Mouse (Mus musculus) left cerebral cortex, adult 11 months (tissue): Measurements from ENCODE around the gene Spon1.

Experiments
- DNase-seq: peaks from one replicate; pipeline ENCODE4 v3.0.0; 2022; ENCODE audit warnings: low spot score

Spon1 gene

DNA sequence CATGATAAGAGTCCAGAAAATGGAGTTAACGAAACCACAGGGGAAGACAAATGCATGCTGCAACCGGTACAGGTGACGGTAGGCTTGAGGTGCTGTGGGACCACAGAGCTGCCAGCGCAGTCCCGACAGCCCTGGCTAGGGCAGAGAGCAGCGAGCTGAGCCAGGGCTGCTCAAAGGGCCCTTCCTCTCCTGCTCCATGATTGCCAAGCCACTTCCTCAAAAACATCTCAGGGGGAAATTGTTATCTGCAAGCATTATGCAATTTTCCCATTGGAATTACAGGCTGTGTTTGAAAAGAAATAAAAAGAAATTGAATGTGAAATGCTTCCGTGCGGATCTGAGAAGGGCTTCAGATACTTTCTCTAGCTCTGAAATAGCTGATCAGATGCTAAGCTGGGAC lies 240.7 kb downstream of the Spon1 start:
- DNase-seq, result no peak

DNA sequence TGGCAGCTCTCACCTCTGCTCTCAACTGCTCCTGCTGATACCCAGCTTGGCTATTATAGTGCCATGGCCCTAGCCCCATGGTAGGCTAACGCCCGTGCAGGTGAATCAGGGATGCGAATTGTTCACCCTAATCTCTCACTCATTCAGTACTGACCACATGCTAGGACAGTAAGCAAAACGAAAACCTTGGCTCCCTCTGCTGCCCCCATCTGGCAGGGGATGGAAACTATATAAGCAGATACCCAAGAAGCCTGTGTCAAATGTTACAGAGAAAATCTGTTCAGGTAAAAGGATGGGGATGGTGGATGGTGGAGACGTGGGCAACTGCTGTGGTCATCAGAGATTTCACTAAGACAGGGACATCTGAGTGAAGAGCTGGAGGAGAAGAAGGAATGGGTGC lies 241.8 kb downstream of the Spon1 start:
- no peak for DNase-seq

DNA sequence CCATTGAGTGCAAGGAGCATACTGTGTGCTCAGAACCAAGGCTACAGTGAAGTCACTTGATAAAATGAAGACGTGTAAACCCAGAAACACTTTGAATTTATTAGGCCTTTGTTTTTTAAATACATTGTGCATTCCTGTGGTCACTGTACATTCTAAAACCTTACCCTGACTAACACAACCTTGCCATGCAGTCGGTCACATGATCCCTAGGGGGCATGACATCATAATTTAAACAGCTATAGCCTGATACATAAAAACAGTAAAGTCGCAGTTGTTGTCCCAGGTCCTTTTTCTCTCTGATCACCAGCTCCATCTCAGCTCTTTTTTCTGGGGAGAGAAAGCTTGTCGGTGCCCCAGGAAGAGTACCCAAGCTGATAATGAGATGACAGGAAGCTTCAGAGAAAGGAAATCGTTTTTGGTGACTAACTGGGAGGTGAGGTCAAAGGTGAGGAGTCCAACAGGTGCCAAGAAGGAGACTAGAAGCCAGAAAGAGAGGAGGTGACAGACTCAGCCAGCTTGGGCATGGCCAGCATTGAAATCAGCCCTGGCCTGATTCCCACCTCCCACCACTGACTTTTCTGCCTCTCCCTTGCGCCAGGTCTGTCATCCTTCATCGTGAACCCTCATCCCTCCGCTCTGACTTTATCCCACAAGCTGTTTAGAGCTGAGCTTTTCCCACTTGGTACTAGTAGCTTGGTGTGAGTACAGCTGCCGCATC lies 246.1 kb downstream of the Spon1 start:
- no peak for DNase-seq

DNA sequence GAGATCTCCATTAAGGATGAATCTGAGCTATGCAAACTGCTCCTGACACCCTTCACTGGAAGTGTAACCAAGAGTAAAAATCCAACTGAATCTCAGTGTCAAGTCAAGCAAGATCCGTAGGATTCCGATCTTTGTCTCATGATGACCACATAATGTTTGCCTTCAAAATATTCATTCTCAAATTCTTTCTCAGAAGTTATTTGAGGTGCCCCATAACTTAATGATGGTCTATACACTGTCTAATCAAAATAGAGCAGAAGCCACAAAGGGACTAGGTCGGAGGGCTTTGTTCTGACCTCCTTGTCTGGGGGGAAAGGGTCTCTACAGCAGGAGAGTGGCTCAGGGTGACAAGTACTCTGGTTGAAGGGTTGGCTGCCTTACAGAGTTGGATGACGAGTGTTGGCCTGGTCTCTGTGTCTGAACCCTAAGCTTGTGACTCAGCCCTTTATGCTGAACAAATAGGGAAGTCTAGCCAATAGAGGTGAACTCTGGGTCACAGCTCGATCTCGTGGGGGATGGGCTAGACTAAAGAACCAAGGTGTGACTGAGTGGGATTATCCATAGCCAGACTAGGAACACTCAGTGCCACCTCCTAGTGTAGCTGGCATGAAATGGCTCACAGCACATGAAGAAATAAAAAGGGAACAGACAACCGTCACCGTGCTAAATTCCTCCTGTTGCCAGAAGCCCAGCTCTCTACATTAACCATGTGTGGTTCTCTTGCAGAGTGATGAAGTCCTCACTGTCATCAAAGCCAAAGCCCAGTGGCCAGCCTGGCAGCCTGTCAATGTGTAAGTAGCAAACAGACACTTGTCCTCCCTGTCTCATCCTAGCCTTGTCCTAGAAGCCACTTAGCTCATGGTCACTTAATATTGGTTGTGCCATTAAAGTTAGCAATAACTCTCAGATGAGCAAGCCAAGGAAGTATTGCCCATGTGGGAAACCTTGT lies 250.5 kb downstream of the Spon1 start:
- no peak for DNase-seq

DNA sequence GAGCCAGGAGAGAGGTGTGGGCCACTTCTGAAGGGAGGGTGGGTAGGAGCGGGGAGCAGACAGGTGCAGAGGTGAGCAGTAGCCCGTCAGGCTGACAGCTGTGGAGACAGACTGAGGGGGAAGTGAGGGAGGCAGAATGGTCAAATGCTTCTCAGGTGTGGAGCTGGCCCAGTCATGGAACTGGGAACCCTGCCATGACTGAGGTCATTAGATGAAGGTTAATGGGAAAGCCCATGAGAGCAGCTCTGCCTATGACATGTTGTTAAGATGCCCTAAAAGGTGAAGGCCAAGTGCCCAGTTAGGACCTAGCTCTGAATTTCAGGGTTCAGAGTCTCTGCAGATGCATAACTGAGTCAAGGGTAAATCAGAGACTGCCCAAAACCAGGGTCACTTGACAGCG lies 253.1 kb downstream of the Spon1 start:
- DNase-seq, result no peak

DNA sequence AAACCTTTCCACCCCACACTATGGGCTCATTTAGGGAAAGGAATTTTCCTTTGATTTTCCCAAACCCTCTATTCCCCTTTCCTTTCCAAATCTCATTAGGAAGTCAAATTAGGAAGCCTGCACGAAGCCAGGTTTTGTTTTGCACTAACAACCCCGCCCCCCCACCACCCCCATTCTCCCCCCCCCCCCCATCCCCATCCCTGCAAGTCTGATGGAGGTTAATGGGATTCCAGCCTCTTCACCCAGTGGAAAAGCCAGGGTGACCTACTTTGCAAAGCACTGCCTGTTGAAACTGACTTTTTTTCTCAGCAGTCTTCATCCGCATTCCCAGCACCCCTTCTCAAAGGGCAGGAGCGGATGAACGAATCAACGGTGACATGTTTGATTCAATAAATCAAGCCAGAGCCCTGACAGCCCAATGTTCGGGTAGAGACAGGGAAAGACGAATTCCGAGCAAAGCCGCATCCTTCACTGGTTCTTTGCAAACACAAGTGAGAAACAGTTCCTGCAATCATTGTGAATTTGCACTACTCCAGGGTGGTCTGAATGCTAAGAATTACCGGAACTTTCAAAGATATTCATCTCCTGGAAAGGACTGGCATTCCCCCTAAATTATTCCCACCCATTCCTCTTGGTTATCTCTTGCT lies 254.4 kb downstream of the Spon1 start:
- no peak for DNase-seq

DNA sequence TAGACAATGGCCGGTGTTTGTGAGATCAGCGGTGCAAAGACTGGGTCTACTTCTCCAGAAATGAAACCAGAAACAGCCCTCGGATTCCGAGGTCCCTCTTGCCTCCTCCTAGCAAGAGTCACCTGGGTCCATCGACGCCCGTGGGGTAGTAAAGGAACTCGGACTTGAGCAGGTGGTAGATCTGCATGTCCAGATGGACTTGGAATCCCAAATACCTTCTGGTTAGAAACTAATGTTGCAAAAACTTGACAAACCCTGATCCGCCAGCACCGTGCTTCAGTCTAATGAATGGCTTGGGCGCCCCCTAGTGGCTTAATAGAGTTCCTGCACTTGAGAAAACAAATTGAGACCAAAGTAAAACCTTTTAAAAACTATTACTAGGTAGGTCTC lies 254.9 kb downstream of the Spon1 start:
- DNase-seq, result peak; percentile 55

DNA sequence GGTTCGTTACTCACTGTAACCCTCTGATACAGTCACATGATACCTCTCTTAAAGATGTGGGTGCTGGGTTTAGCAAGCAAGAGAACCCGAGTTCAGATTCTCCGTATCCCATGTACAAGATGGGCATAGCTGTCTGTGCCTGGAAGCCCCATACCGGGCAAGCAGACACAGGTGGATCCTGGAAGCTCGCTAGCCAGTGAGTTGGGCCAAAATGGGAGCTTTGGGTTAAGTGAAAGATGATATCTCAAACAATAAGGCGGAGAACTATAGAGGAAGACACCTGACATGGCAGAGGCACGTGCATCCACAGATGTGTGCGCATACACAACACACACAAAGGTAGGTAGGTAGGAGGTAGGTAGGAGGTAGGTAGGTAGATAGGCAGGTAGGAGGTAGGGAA lies 261.1 kb downstream of the Spon1 start:
- DNase-seq, result no peak

DNA sequence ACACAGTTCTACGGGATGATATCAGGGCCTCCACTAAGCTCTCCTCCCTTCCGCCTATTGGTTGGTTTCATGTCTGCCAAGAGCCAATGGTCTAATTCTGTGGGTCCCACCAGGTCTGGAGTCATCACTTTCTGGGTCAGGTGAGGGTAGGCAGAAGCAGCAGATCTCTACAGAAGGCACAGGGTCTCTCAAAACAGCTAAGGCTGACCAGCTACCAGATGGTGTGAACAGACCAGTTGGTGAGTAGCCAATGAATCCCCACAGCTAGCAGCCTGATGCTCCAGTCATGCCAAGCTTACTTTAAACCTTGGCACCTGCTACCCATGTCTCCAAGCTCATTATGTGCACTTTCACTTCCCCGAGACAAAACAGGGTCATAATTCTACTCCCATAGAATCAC lies 261.6 kb downstream of the Spon1 start:
- no peak for DNase-seq

DNA sequence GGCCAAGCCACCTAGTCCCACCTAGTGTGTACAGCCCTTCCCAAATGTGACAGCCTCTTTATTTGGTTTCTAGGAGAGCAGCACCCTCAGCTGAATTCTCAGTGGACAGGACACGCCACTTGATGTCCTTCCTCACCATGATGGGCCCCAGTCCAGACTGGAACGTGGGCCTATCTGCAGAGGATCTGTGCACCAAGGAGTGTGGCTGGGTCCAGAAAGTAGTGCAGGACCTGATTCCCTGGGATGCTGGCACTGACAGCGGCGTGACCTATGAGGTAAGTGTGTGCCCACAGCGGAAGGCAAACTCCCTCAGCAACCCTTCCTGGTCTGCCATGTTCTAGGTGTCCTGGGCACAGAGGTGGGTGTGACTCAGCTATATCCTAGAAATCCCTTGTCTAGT lies 263.0 kb downstream of the Spon1 start:
- no peak for DNase-seq

DNA sequence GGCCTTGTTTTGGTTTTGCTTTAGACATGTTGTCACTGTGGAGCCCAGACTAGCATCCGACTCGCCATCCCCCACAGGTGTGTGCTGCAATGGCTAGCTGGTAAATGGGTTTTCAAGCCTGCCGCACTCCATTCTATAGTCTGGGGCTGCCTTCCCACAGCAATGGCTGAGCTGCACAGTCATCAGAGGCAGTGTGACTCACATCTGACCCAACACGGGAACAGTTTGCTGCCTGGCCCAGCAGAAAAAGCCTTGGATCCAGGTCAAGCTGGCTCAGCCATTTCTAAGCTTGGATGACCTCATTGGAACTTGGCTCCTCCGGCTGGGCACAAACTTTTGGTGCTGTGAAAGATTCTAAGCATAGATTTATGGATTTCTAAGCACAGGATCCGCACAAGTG lies 263.8 kb downstream of the Spon1 start:
- no peak for DNase-seq

DNA sequence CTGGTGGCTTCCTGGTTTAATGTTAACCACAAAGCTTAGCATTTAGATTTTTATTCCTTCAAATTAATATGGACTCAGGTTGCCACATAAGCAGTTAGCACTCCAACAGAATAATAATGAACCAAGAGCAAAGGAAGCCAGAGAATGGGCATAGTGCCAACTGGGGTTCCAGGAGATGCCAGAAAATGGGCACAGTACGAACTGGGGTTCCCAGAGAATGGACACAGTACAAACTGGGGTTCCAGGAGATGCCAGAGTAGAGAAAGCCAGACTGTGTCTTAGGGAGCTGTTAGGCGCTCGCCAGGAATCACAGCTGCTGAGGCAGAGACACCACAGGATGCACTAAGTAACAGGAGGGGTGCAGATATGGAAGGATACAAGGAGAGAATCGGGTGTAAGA lies 271.4 kb downstream of the Spon1 start:
- no peak for DNase-seq

DNA sequence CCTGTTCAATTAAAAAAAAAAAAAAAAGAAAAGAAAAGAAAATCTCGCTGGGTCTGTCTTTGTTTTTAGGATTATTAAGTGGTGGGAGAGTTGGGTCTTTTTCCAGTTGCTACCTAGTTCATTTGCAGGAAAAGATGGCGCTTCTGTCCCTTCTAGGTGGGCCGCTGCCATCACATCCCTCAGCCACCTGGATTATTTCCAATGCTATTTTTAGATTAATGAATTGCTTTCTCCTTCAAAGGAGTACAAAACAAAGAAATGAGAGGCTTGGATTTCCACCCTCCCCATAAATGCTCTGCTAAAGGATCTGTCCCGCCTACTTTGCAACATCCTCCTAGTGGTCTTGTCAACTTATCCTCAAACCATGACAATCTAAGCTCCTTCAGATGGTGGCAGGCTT lies 275.6 kb downstream of the Spon1 start:
- DNase-seq, result no peak

DNA sequence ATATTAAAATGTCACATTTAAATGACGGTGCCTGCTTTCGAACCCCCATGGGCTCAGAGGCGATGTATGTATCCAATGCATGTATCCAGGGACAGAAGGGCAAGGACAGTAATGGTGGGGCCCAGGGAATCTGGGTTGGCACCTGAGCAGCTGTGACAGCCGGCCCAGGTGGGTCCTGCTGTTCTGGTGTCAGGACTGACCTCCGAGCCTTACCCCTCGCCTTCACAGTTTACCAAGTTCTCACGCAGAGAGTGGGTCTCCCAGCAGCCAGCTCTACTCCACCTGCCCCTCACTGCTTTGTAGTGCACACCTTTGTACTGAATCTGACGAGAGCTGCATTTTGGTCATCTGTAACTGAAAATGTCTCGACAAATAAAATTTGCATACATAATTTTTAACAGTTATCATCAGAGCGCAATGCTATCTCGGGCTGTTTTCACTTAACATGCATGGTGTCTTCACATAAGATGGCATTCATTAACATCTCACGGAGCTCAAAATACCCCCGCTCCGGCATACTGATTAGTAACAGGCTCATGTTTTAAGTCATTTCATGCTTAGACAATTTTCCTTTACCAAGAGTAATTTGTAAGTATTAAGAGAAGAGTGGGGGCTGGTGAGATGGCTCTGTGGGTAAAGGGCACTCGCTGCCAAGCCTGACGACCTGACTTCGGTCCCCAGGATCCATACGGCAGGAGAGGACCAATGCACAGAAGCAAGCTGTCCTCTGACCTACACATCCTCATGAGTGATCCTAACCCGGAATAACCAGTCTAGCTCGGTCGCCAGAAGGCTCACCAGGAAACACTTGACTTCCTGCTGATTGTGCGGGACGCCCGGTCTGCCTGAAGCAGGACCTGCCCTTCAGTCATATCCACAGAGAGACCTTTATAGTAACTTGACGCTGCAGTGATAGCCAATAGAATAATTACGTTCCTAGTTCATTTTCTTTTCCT lies 277.5 kb downstream of the Spon1 start:
- DNase-seq, result no peak

DNA sequence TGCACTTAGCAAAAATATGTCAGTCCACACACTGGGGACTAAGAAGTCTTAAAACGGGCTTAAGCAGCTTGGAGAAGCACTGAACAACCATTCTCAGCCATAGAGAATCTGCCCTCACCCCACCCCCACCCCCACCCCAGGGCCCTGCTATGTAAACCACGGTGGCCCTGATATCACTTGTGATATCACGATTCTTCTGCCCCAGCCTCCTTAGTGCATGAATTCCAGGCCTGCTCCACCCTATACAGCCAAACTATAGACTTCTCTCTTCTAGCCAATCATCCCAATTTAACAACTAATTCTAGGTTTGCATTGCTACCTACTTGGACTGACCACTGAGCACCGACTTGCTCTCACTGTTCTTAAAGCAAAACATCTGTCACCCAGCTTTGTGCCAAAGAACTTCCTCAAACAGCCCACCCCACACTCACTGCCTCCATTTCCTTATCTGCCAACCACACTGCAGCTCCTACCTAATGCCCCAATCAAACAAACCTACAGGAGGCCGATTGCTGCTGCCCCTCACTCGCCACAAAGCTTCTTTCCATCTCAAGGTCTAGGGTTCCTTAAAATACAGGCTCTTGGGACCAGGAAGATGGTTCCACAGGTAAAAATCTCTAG lies 278.2 kb downstream of the Spon1 start:
- DNase-seq, result no peak

DNA sequence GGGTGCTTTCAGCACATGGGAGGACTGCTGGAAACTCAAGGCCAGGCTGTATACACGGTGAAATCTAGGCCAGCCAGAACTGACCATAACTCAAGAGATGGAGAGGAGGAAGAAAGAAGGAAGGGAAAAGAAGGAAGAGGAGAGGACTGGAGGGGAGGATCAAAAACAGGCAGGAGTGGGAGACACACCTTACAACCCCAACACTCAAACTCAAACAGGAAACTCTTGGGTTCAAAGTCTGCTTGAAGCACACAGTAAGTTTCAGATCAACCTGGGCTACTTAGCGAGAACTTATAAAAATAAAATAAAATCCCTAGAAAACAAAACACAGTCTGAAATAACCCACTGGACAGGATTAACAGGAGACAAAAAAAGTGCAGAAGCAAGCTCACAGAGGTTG lies 280.0 kb downstream of the Spon1 start:
- DNase-seq, result no peak

DNA sequence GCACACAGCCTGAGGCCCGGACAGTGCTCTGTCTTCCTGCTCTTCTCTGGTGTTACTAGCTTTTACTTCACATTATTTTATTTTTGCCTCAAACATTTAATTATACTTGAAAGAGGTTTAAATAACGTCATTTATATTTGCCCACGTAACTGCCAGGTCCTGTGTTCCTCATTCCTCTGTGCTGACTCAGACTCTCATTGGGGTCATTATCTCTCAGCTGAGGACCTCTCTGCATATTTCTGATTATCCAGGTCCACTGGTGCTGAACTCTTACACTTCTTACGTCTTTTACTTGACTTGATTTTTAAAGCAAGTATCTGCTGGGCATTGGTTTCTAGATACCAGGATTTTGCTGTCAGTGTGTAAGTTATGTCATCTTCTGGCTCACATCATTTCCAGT lies 287.9 kb downstream of the Spon1 start:
- no peak for DNase-seq

DNA sequence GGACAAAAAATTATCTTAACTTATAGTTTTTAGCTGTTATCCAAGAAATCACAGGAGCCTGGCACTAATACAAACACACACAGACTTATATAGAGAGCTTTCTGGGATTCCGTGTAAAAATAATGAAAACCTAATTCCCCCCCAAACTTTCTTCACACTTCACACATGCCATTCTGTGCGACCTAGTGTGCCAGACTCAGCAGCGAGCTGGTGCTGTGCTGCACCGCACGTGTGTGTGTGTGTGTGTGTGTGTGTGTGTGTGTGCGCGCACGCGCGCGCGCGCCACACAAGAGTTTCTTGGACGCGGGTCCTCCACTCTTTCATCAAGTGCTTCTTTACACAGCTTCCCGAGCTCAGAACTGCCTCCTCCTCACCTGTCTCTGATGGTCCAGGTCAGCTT lies 292.4 kb downstream of the Spon1 start:
- DNase-seq, result no peak

DNA sequence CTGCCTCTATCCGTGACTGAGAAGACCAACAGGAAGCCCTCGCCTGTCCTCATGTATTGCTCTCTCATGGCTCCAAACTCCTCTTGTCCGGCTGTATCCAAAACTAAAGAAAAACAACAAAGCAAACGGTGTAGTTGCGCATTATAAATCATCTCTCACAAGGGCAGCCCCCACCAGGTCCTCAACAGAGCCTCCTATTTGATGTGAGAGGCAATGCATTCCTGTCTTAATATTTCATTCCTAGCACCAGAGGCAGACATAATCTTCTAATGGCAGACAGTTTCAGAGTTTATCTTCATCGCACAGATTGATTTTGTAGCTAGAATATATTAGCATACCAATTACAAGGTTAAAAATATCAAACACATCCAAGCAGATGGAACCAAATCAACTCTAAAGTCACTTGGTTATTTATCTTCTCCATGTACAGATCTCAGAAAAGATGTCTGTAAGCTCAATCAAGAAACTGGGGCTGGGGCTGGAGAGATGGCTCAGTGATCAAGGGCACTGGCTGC lies 293.2 kb downstream of the Spon1 start:
- DNase-seq, result no peak

DNA sequence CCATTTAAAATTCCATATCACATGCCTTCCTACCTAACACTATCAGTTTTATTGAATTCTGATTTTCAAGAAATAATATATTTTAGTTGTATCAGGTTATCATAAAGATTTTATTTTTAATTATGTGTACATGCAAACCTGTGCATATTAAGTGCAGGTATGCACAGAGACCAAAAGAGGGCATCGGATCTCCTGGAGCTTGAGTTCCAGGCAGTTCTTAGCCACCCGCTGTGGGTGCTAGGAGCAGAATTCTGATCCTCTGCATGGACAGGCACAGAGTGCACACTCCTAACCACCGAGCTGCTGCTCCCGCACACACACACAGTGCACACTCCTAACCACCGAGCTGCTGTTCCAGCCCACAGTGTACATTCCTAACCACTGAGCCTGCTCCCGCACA lies 294.6 kb downstream of the Spon1 start:
- no peak for DNase-seq

DNA sequence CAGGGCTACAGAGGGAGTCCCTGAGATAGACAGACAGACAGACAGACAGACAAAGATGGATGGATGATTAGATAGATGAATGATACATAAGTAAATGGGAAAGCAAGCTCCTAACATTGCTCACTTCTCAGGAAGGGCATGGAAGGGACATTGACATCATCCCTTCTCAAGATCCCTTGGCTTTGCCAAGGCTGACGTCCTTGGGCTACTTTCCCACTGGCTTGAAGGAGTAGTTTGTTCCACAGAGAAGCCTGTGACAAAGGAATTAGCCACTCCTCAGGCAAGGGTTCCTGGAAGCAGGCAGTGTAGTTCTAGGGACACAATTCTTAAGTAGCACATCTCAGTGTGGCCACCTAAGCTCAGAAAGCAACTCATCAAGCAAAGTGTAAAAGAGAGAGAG lies 296.7 kb downstream of the Spon1 start:
- DNase-seq, result no peak
